Mouse (Mus musculus) hindbrain, embryonic 16.5 days (tissue): ENCODE results near the gene Epgn. TPM values are rescaled to one million over a fixed set of nuclear protein-coding genes. Genes with fewer than 3 reads are reported as not detected.

Source experiments
- ATAC-seq: fragments of 200-750 bp; cut with Nextera tagmentation; 2 replicates; pipeline ENCODE4 v1.8.0; 2017; ENCODE audit warnings: moderate TSS enrichment, moderate library complexity
- H3K27ac ChIP-seq: fragments of 300-500 bp; sonication (generic); 2 replicates; pipeline ENCODE4 v1.5.1; 2014; ENCODE audit warnings: low read depth, mild to moderate bottlenecking, control low read depth, low read length, moderate library complexity
- H3K27me3 ChIP-seq: fragments of 300-500 bp; sonication (generic); replicated peaks from 2 replicates; pipeline ENCODE4 v1.6.1; 2014; ENCODE audit warnings: low read length; ENCODE audit not compliant: control insufficient read depth, insufficient read depth
- H3K36me3 ChIP-seq: fragments of 300-500 bp; sonication (generic); 2 replicates; pipeline ENCODE4 v1.6.1; 2014; ENCODE audit warnings: mild to moderate bottlenecking, low read length, moderate library complexity, mixed read lengths; ENCODE audit not compliant: control insufficient read depth, insufficient read depth
- H3K4me1 ChIP-seq: fragments of 300-500 bp; sonication (generic); 2 replicates; pipeline ENCODE4 v1.6.1; 2014; ENCODE audit warnings: low read depth, low read length; ENCODE audit not compliant: control insufficient read depth, insufficient read depth
- H3K4me2 ChIP-seq: fragments of 300-500 bp; sonication (generic); 2 replicates; pipeline ENCODE4 v1.6.1; 2014; ENCODE audit warnings: mild to moderate bottlenecking, low read length, control low read depth, moderate library complexity
- H3K4me3 ChIP-seq: fragments of 300-500 bp; sonication (generic); 2 replicates; pipeline ENCODE4 v1.5.1; 2014; ENCODE audit warnings: mild to moderate bottlenecking, low read length, control low read depth, moderate library complexity
- H3K9ac ChIP-seq: fragments of 300-500 bp; sonication (generic); 2 replicates; pipeline ENCODE4 v1.6.1; 2014; ENCODE audit warnings: low read depth, mild to moderate bottlenecking, control low read depth, low read length, moderate library complexity
- H3K9me3 ChIP-seq: fragments of 300-500 bp; sonication (generic); 2 replicates; pipeline ENCODE4 v1.6.1; 2014; ENCODE audit warnings: mild to moderate bottlenecking, low read length, moderate library complexity; ENCODE audit not compliant: control insufficient read depth
- WGBS: fragments of 180-500 bp; shearing (Covaris S2); extraction: QIAGEN DNeasy Blood & Tissue Kit; methylation state at CpG from one replicate; pipeline ENCODE4 v1.1.7; 2014; 5-methylcytosine and 5-hydroxymethylcytosine counted together
- polyA plus RNA-seq: library from polyadenylated mRNA; unstranded; fragments of >200 nt; fragmentation: Nextera tagmentation; extraction: Ambion mirVana; gene quantifications from 2 replicates; pipeline ENCODE4 v1.2.1, GENCODE M21; 2015

The Epgn gene
- 0.17 TPM in 1 of 2 replicates, not detected in the other for polyA plus RNA-seq

GRCm38 (mm10) chr5:91027164-91027563, at the start of gene Epgn:
Gene Epgn (plus strand): TSS chr5:91027464.
- Histone ChIP-seq H3K9ac (no peak within 1 kb of the TSS), H3K9me3 (no peaks in the 10 kb centered on the region), H3K27me3 (no peaks in the 10 kb centered on the region), H3K4me3 (no peak within 1 kb of the TSS), H3K27ac (no peak within 1 kb of the TSS), H3K4me2 (no peak within 1 kb of the TSS), H3K4me1 (no peaks in the 10 kb centered on the region), H3K36me3 (no peaks in the 10 kb centered on the region)
- ATAC-seq: no peak
- WGBS: 88% methylated on average over 6 of the region's 6 CpGs

GRCm38 (mm10) chr5:90980297-90980696, 47.0 kb upstream of the Epgn start:
- no peak for ATAC-seq
- WGBS: 84% methylated on average over 7 of the region's 7 CpGs
- no peak overlapping the region for H3K9ac ChIP-seq

GRCm38 (mm10) chr5:90987605-90988004, 39.7 kb upstream of the Epgn start:
- Histone ChIP-seq H3K4me2 (no peak overlapping the region), H3K27ac (no peak overlapping the region), H3K27me3 (no peaks in the 10 kb centered on the region), H3K36me3 (no peaks in the 10 kb centered on the region), H3K9me3 (no peaks in the 10 kb centered on the region), H3K4me3 (no peak overlapping the region), H3K9ac (no peak overlapping the region), H3K4me1 (no peaks in the 10 kb centered on the region)
- WGBS: 73% methylated on average over 5 of the region's 5 CpGs
- ATAC-seq: no peak; the same call in 1 of the 2 replicates

More at GRCm38 (mm10) chr5:90980297-90980696, 47.0 kb upstream of the Epgn start:
- no peaks in the 10 kb centered on the region for H3K36me3 ChIP-seq
- H3K4me1 ChIP-seq: no peaks in the 10 kb centered on the region
- no peaks in the 10 kb centered on the region for H3K27me3 ChIP-seq
- no peak overlapping the region for H3K27ac ChIP-seq
- no peak overlapping the region for H3K4me2 ChIP-seq
- no peak overlapping the region for H3K4me3 ChIP-seq
- no peaks in the 10 kb centered on the region for H3K9me3 ChIP-seq

GRCm38 (mm10) chr5:90988149-90988548, 39.1 kb upstream of the Epgn start:
- no peaks in the 10 kb centered on the region for H3K27me3 ChIP-seq
- H3K4me1 ChIP-seq: no peaks in the 10 kb centered on the region
- no peak overlapping the region for H3K4me3 ChIP-seq
- H3K4me2 ChIP-seq: no peak overlapping the region
- no peak overlapping the region for H3K27ac ChIP-seq
- no peak overlapping the region for H3K9ac ChIP-seq
- no peaks in the 10 kb centered on the region for H3K36me3 ChIP-seq
- 84% methylated on average over 3 of the region's 3 CpGs for WGBS
- no peaks in the 10 kb centered on the region for H3K9me3 ChIP-seq
- ATAC-seq: no peak

DNA sequence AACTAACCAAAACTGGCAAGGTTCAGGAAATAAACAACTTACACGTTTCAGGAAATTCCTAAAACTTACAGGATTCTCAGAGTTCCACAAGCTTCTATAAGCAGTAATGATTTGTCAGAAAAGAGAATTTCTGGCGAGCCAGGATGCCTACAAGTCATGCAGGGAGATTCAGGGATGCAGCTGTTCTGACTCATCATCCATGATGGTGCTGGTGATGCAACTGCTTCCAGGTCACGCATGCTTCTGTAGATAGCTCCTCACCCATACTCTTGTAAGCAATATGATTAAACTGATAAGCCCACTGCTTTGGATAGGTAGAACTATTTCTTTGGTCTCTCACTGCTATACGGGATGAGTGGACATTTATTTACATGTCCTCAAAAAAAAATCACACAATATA, 38.7 kb upstream of the Epgn start:
- no peaks in the 10 kb centered on the region for H3K9me3 ChIP-seq
- H3K4me2 ChIP-seq: no peak overlapping the region
- no peak overlapping the region for H3K27ac ChIP-seq
- no peaks in the 10 kb centered on the region for H3K36me3 ChIP-seq
- no peaks in the 10 kb centered on the region for H3K27me3 ChIP-seq
- WGBS: 93% methylated on average over 4 of the region's 4 CpGs
- H3K4me3 ChIP-seq: no peak overlapping the region
- no peaks in the 10 kb centered on the region for H3K4me1 ChIP-seq
- no peak overlapping the region for H3K9ac ChIP-seq
- ATAC-seq: no peak

- Histone ChIP-seq H3K4me2 (no peak overlapping the region), H3K27me3 (no peaks in the 10 kb centered on the region), H3K36me3 (no peaks in the 10 kb centered on the region), H3K4me3 (no peak overlapping the region), H3K4me1 (no peaks in the 10 kb centered on the region), H3K9ac (no peak overlapping the region), H3K27ac (no peak overlapping the region), H3K9me3 (no peaks in the 10 kb centered on the region)
- no peak for ATAC-seq
- WGBS: 92% methylated on average over 8 of the region's 8 CpGs
Observed at GRCm38 (mm10) chr5:90999942-91000341, 27.3 kb upstream of the Epgn start.

DNA sequence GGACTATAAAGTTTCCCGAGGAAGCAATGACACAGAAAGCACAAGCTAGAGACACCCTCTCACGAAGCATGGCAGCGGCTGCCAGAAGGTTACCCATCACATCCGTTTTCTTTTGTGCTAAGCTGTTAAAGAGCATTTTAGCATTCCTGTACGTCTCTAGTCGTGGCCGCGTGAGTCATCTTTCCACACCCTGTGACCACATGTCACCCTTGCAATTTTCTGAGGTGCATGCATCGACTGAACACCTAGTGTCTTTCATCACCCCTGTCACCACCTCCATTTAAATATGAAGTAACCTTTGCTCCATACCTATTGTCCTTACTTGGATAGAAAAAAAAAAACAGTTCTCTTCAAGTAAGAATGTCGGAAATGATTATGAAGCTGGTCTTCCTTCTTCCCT, 12.0 kb upstream of the Epgn start:
- H3K9me3 ChIP-seq: no peaks in the 10 kb centered on the region
- no peak overlapping the region for H3K9ac ChIP-seq
- H3K4me1 ChIP-seq: no peaks in the 10 kb centered on the region
- H3K36me3 ChIP-seq: 0 out of 2 replicates have a peak, but pooled peaks cover 2% of the 10 kb centered on the region
- no peak overlapping the region for H3K4me2 ChIP-seq
- H3K27me3 ChIP-seq: no peaks in the 10 kb centered on the region
- WGBS: 79% methylated on average over 10 of the region's 10 CpGs
- no peak overlapping the region for H3K27ac ChIP-seq
- no peak overlapping the region for H3K4me3 ChIP-seq
- ATAC-seq: no peak

GRCm38 (mm10) chr5:91023114-91023513, 4.2 kb upstream of the Epgn start:
- H3K9me3 ChIP-seq: no peaks in the 10 kb centered on the region
- H3K4me3 ChIP-seq: no peak overlapping the region
- H3K36me3 ChIP-seq: no peaks in the 10 kb centered on the region
- H3K27me3 ChIP-seq: no peaks in the 10 kb centered on the region
- H3K4me1 ChIP-seq: no peaks in the 10 kb centered on the region
- no peak overlapping the region for H3K9ac ChIP-seq
- no peak overlapping the region for H3K27ac ChIP-seq
- no peak overlapping the region for H3K4me2 ChIP-seq
- WGBS: 93% methylated on average over 8 of the region's 8 CpGs
- ATAC-seq: no peak

DNA sequence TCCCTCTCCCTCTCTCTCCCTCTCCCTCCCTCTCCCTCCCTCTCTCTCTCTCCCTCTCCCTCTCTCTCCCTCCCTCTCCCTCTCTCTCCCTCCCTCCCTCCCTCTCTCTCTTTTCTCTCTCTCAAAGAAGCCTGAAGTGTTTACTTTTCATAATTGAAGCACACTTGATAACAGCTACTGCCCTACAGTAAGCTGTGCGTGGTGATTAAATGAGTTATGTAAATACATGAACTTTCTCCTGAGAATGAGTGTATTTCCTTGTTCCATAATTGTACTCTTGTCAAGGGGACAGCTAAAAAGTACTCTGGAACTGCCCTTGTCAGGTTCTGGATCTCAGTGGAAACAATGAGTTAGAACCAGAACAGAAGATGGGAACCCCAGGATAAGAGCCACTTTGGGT, 576 bp downstream of the Epgn start:
- no peak overlapping the region for H3K27ac ChIP-seq
- no peaks in the 10 kb centered on the region for H3K27me3 ChIP-seq
- H3K4me3 ChIP-seq: no peak overlapping the region
- WGBS: 91% methylated on average over 1 of the region's 1 CpGs
- H3K4me2 ChIP-seq: no peak overlapping the region
- no peaks in the 10 kb centered on the region for H3K9me3 ChIP-seq
- H3K9ac ChIP-seq: no peak overlapping the region
- H3K4me1 ChIP-seq: no peaks in the 10 kb centered on the region
- no peak for ATAC-seq
- H3K36me3 ChIP-seq: no peaks in the 10 kb centered on the region

- Histone ChIP-seq H3K27ac (no peak overlapping the region), H3K36me3 (no peaks in the 10 kb centered on the region), H3K4me1 (no peaks in the 10 kb centered on the region), H3K4me3 (no peak overlapping the region), H3K9ac (no peak overlapping the region), H3K27me3 (no peaks in the 10 kb centered on the region), H3K9me3 (no peaks in the 10 kb centered on the region), H3K4me2 (no peak overlapping the region)
- ATAC-seq: no peak
- 97% methylated on average over 2 of the region's 2 CpGs for WGBS
Observed at GRCm38 (mm10) chr5:91030629-91031028, 3.4 kb downstream of the Epgn start.
